Mouse (Mus musculus): ENCODE data around the gene Usp40. TPM values are rescaled to one million over a fixed set of nuclear protein-coding genes. Genes with fewer than 3 reads are reported as not detected.

The Usp40 gene
- polyA plus RNA-seq, 1 experiment from 2014 or later: 27.9 TPM

DNA sequence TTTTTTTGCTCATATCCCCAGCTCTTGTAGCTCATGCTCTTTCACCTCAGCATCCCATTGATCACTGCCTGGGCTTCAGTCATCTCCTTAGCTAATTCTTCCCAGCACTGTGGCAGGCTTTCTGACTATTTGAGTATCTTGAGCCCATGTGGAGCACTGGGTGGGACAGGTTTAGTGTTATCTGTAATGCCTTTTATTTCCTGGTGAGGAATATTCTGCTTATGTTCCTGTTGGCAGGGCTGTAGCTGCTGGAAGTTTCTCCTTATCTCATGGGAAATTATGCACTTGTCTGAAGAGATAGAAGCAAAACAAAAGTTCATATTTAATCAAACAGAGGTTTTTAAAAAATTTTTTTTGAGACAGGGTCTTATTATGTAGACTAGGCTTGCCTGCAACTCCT, 98.8 kb downstream of the Usp40 start:
- H3K4me3 ChIP-seq (ENCODE audit: low read depth, low read length): no peak overlapping the region
- no peaks in the 10 kb centered on the region for H3K4me1 ChIP-seq (ENCODE audit: control insufficient read depth, insufficient read depth, low read length)
- H3K36me3 ChIP-seq (ENCODE audit: control insufficient read depth, insufficient read depth, low read length): no peaks in the 10 kb centered on the region

DNA sequence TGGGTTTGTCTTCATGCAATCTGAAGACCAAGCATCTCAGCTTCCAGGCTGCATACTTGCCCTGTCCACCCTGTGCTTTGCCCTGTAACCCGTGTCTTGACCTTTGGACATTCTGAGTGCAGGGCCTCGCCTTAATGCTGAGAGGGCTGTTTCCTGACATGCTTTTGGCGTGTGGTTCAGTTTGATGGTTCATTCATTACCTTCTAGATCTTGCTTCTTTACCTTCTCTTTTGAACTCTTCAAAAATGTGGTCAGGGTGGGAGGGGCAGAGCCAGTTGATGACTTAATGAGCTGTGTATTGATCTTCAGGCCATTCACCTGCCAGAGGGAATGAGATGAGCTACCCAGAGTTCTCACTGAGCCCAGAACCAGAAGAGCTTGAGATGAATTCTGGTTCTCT, 99.6 kb downstream of the Usp40 start:
- Histone ChIP-seq H3K4me1 (ENCODE audit: control insufficient read depth, insufficient read depth, low read length) (no peaks in the 10 kb centered on the region), H3K36me3 (ENCODE audit: control insufficient read depth, insufficient read depth, low read length) (no peaks in the 10 kb centered on the region), H3K27me3 (ENCODE audit: control insufficient read depth, insufficient read depth, low read length) (no peaks in the 10 kb centered on the region), H3K9me3 (ENCODE audit: control insufficient read depth, low read length) (no peaks in the 10 kb centered on the region), H3K4me3 (ENCODE audit: low read depth, low read length) (no peak overlapping the region), H3K9ac (ENCODE audit: low read length) (no peak overlapping the region), H3K4me2 (no peak overlapping the region), H3K27ac (ENCODE audit: low read depth, low read length) (no peak overlapping the region)
- 86% methylated on average over 3 of the region's 3 CpGs for WGBS
- no peak for DNase-seq (ENCODE audit: low spot score, missing footprints)
- no peak for ATAC-seq (ENCODE audit: low FRiP score)

More for the DNA sequence above, 98.8 kb downstream of the Usp40 start:
- no peak overlapping the region for H3K4me2 ChIP-seq
- no peak overlapping the region for H3K27ac ChIP-seq (ENCODE audit: low read depth, low read length)
- no peaks in the 10 kb centered on the region for H3K27me3 ChIP-seq (ENCODE audit: control insufficient read depth, insufficient read depth, low read length)
- no peaks in the 10 kb centered on the region for H3K9me3 ChIP-seq (ENCODE audit: control insufficient read depth, low read length)
- H3K9ac ChIP-seq (ENCODE audit: low read length): no peak overlapping the region
- DNase-seq (ENCODE audit: low spot score, missing footprints): no peak
- ATAC-seq (ENCODE audit: low FRiP score): no peak

DNA sequence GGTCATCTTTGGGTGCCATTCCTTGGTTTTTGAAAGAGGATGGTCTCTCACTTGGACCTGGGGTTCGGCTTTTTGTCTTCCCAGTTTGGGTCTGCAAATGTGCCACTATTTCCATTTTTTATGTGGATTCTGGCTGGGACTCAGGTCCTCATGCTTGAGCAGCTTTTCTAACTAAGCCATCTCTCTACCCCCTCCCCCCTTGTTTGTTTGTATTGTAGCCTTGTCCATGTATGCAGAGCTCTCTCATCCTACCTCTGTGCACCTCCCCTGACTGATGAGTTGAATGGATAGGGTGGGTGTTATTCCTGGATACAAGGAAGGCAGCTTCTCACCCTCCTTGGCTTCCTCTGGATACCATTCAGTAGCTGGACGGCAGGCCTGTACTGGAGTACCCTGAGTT, 100.3 kb downstream of the Usp40 start:
- ATAC-seq (ENCODE audit: low FRiP score) (no peak), DNase-seq (ENCODE audit: low spot score, missing footprints) (no peak)
- 93% methylated on average over 2 of the region's 2 CpGs for WGBS
- Histone ChIP-seq H3K36me3 (ENCODE audit: control insufficient read depth, insufficient read depth, low read length) (no peaks in the 10 kb centered on the region), H3K27me3 (ENCODE audit: control insufficient read depth, insufficient read depth, low read length) (no peaks in the 10 kb centered on the region), H3K27ac (ENCODE audit: low read depth, low read length) (no peak overlapping the region), H3K4me3 (ENCODE audit: low read depth, low read length) (no peak overlapping the region), H3K4me1 (ENCODE audit: control insufficient read depth, insufficient read depth, low read length) (no peaks in the 10 kb centered on the region), H3K9ac (ENCODE audit: low read length) (no peak overlapping the region), H3K4me2 (no peak overlapping the region), H3K9me3 (ENCODE audit: control insufficient read depth, low read length) (no peaks in the 10 kb centered on the region)

DNA sequence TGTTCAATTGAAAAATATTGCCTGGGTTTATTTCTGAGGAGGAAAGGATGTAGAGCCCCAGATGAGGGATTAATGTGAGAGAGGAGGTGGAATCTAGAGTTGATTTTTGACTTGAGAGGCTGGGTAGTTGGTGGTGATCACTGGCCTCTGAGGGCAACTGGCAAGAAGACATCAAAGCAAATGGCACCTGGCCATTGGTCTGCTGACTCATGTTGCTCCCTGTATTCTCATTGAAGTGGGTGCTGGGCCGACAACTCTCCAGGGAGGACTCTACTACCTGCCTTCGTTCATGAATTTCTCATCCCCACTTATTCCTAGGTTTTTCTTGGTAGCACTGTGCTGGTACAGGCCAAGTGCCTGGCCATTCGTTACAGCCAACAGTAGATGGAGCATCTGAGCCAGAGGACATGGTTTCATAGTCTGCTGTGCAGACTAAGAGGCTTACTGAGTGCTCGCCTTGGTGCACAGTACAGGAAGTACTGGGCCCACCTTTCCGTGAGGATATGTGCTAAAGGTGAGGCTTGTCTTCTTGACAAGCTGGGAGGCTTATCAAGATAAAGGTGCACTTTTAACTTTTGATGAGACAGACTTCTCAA, 101.9 kb downstream of the Usp40 start:
- Histone ChIP-seq H3K36me3 (ENCODE audit: control insufficient read depth, insufficient read depth, low read length) (no peaks in the 10 kb centered on the region), H3K4me1 (ENCODE audit: control insufficient read depth, insufficient read depth, low read length) (no peaks in the 10 kb centered on the region), H3K27me3 (ENCODE audit: control insufficient read depth, insufficient read depth, low read length) (no peaks in the 10 kb centered on the region), H3K27ac (ENCODE audit: low read depth, low read length) (no peak overlapping the region), H3K9me3 (ENCODE audit: control insufficient read depth, low read length) (no peaks in the 10 kb centered on the region), H3K4me2 (no peak overlapping the region), H3K9ac (ENCODE audit: low read length) (no peak overlapping the region), H3K4me3 (ENCODE audit: low read depth, low read length) (no peak overlapping the region)
- WGBS: 89% methylated on average over 5 of the region's 5 CpGs
- ATAC-seq (ENCODE audit: low FRiP score) (no peak), DNase-seq (ENCODE audit: low spot score, missing footprints) (no peak)

DNA sequence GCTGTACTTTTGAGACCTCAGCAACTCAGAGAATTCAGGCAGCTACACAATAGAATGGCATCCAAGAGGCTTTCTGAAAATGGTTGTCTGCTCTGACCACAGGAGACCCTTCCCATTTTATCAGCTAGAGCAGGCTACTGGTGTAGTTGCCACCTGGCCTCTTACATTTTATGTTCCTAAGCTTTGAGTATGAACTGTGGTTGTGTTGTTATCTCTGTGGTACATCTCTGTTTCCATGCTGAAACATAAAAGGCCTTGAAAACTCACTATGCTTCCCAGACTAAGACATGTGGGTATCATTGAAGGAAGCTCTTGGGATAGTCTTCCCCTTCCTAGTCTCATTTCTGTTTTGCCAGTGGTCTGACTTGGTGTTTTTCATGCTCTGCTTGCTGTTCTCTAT, 106.2 kb downstream of the Usp40 start:
- no peaks in the 10 kb centered on the region for H3K36me3 ChIP-seq (ENCODE audit: control insufficient read depth, insufficient read depth, low read length)
- H3K9me3 ChIP-seq (ENCODE audit: control insufficient read depth, low read length): no peaks in the 10 kb centered on the region
- no peak overlapping the region for H3K27ac ChIP-seq (ENCODE audit: low read depth, low read length)
- no peak overlapping the region for H3K9ac ChIP-seq (ENCODE audit: low read length)
- no peak overlapping the region for H3K4me2 ChIP-seq
- no peak for DNase-seq (ENCODE audit: low spot score, missing footprints)
- ATAC-seq (ENCODE audit: low FRiP score): no peak
- H3K4me3 ChIP-seq (ENCODE audit: low read depth, low read length): no peak overlapping the region
- no peaks in the 10 kb centered on the region for H3K4me1 ChIP-seq (ENCODE audit: control insufficient read depth, insufficient read depth, low read length)
- H3K27me3 ChIP-seq (ENCODE audit: control insufficient read depth, insufficient read depth, low read length): no peaks in the 10 kb centered on the region

DNA sequence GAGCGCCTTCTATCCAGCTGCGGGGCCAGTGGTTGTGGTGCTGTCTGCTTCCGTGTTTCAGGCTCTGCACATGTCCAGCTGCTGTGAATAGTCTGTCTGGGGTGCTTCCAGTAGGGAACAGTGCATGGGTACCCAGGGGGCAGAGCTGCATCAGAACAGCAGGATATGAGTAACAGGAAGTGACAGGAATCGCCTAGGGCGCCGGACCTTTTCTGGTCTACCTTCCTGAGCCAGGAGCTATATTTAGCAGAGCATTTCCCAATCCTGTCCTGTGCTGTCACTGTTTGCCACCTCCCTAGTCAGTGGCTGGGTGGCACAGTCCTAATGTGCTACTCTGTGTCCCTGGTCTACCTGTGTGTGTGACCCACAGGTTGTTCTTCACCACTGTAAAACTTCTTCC, 107.4 kb downstream of the Usp40 start:
- Histone ChIP-seq H3K9me3 (ENCODE audit: control insufficient read depth, low read length) (no peaks in the 10 kb centered on the region), H3K27me3 (ENCODE audit: control insufficient read depth, insufficient read depth, low read length) (no peaks in the 10 kb centered on the region), H3K27ac (ENCODE audit: low read depth, low read length) (no peak overlapping the region), H3K9ac (ENCODE audit: low read length) (no peak overlapping the region), H3K36me3 (ENCODE audit: control insufficient read depth, insufficient read depth, low read length) (no peaks in the 10 kb centered on the region), H3K4me2 (no peak overlapping the region), H3K4me3 (ENCODE audit: low read depth, low read length) (no peak overlapping the region), H3K4me1 (ENCODE audit: control insufficient read depth, insufficient read depth, low read length) (no peaks in the 10 kb centered on the region)
- 94% methylated on average over 6 of the region's 6 CpGs for WGBS
- DNase-seq (ENCODE audit: low spot score, missing footprints) (no peak), ATAC-seq (ENCODE audit: low FRiP score) (no peak)

DNA sequence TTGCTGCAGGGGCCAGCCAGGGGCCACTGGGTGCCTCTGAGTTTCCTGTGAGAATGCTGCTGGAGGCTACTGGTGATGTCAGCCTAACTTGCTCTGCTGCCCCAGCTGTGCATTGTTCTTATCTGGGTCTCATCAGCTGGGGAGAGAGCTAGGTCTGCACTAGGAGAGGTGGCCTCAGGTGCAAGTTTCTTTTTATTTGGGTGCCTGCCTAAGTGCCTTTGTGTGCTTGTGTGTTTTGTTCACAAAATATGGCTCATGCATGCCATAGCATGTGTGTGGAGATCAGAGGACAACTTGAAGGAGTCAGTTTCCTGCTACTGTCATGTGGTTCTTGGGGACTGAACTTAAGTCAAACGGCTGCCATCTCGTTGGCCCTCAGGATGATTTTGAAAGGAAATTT, 108.7 kb downstream of the Usp40 start:
- ATAC-seq (ENCODE audit: low FRiP score) (no peak), DNase-seq (ENCODE audit: low spot score, missing footprints) (no peak)
- no peak overlapping the region for H3K9ac ChIP-seq (ENCODE audit: low read length)
- H3K27ac ChIP-seq (ENCODE audit: low read depth, low read length): no peak overlapping the region
- H3K4me1 ChIP-seq (ENCODE audit: control insufficient read depth, insufficient read depth, low read length): no peaks in the 10 kb centered on the region
- no peaks in the 10 kb centered on the region for H3K36me3 ChIP-seq (ENCODE audit: control insufficient read depth, insufficient read depth, low read length)
- H3K9me3 ChIP-seq (ENCODE audit: control insufficient read depth, low read length): no peaks in the 10 kb centered on the region
- 97% methylated on average over 2 of the region's 2 CpGs for whole genome bisulfite sequencing
- no peak overlapping the region for H3K4me3 ChIP-seq (ENCODE audit: low read depth, low read length)
- no peak overlapping the region for H3K4me2 ChIP-seq
- H3K27me3 ChIP-seq (ENCODE audit: control insufficient read depth, insufficient read depth, low read length): no peaks in the 10 kb centered on the region

DNA sequence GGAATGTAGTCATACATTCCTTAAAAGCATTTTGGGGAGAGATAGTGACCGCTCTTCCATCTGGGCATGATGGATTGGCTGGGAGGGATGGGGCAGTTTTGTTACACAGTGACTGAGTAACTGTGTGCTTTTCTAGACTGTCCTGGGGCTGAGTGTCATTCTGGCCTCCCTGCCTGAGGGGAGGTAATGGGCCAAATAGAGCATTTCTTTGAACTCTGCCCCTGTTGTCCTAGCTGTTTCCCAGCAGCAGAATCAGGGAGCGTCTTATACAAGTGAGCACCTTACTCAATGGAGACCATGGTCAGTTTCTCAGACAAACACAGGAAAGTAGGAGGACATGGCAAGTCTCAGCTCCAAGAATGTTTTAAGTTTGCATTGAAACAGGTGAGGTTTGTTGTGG, 111.4 kb downstream of the Usp40 start:
- 95% methylated on average over 2 of the region's 2 CpGs for WGBS
- H3K4me2 ChIP-seq: no peak overlapping the region
- H3K36me3 ChIP-seq (ENCODE audit: control insufficient read depth, insufficient read depth, low read length): no peaks in the 10 kb centered on the region
- H3K27me3 ChIP-seq (ENCODE audit: control insufficient read depth, insufficient read depth, low read length): no peaks in the 10 kb centered on the region
- no peak overlapping the region for H3K27ac ChIP-seq (ENCODE audit: low read depth, low read length)
- ATAC-seq (ENCODE audit: low FRiP score): no peak
- H3K4me3 ChIP-seq (ENCODE audit: low read depth, low read length): no peak overlapping the region
- no peaks in the 10 kb centered on the region for H3K4me1 ChIP-seq (ENCODE audit: control insufficient read depth, insufficient read depth, low read length)
- H3K9me3 ChIP-seq (ENCODE audit: control insufficient read depth, low read length): no peaks in the 10 kb centered on the region
- DNase-seq (ENCODE audit: low spot score, missing footprints): no peak
- H3K9ac ChIP-seq (ENCODE audit: low read length): no peak overlapping the region
